Mouse (Mus musculus) kidney, adult 2 months (tissue): ENCODE measurements around the gene Banp.

Experiments used
- CTCF ChIP-seq: fragments of 200-500 bp; conservative IDR thresholded peaks from 2 replicates; pipeline ENCODE4 v1.5.1; 2011; ENCODE audit warnings: low read depth, mild to moderate bottlenecking, control low read depth, low read length, moderate library complexity, mixed read lengths; ENCODE audit not compliant: insufficient read depth, insufficient read length
- POLR2A ChIP-seq: fragments of 200-500 bp; IDR thresholded peaks from one replicate; pipeline ENCODE4 v1.6.1; 2011; ENCODE audit warnings: low read depth, low read length, control low read depth

- TF ChIP-seq POLR2A (no peak), CTCF (no peak)
Observed at GRCm38 (mm10) chr8:122058951-122059350, 109.4 kb downstream of the Banp start.
